Mouse (Mus musculus) testis, postnatal 14 days (tissue): ENCODE results near the gene 2200002D01Rik.
A peak's percentile ranks its signal among the peaks of the same experiment; 100 is the strongest.
"Not testable (repeated sequence)": the region's sequence is repeated elsewhere in the genome, so short reads cannot be mapped to it uniquely, and the experiment has no call there.

Experiments used
- DNase-seq: peaks from one replicate; pipeline ENCODE4 v3.0.0; 2021; ENCODE audit warnings: low spot score

Gene 2200002D01Rik

GRCm38 (mm10) chr7:29236593-29236992 is 11.7 kb downstream of the 2200002D01Rik start:
- DNase-seq: no peak

GRCm38 (mm10) chr7:29234661-29235060 is 13.6 kb downstream of the 2200002D01Rik start:
- no peak for DNase-seq

- DNase-seq: peak; percentile 70
Observed at GRCm38 (mm10) chr7:29233745-29234144, 14.5 kb downstream of the 2200002D01Rik start.

- no peak for DNase-seq
Observed at GRCm38 (mm10) chr7:29232247-29233013, 15.8 kb downstream of the 2200002D01Rik start, which contains the start of gene Kcnk6. TSS of gene Kcnk6 (minus strand) at chr7:29232515.

- DNase-seq: no peak
Observed at GRCm38 (mm10) chr7:29231517-29231916, 16.7 kb downstream of the 2200002D01Rik start.

GRCm38 (mm10) chr7:29230560-29230959 is 17.7 kb downstream of the 2200002D01Rik start:
- DNase-seq: no peak

- DNase-seq: peak; percentile 2
Observed at GRCm38 (mm10) chr7:29228202-29228601, 20.1 kb downstream of the 2200002D01Rik start.

- DNase-seq: no peak
Observed at GRCm38 (mm10) chr7:29225520-29225919, 22.7 kb downstream of the 2200002D01Rik start.

- DNase-seq: no peak
Observed at GRCm38 (mm10) chr7:29224756-29225394, 23.4 kb downstream of the 2200002D01Rik start.

- DNase-seq: peak; percentile 84
Observed at GRCm38 (mm10) chr7:29214846-29215245, 33.4 kb downstream of the 2200002D01Rik start.

GRCm38 (mm10) chr7:29214236-29214635 is 34.0 kb downstream of the 2200002D01Rik start:
- no peak for DNase-seq

- peak; percentile 89 for DNase-seq
Observed at GRCm38 (mm10) chr7:29213675-29214082, 34.6 kb downstream of the 2200002D01Rik start, which contains the start of gene Catsperg1. TSS of gene Catsperg1 (minus strand) at chr7:29214035.

- DNase-seq: not testable (repeated sequence)
Observed at GRCm38 (mm10) chr7:29212775-29213560, 35.3 kb downstream of the 2200002D01Rik start.

- peak; percentile 88 for DNase-seq
Observed at GRCm38 (mm10) chr7:29212199-29212765, 36.0 kb downstream of the 2200002D01Rik start.

GRCm38 (mm10) chr7:29211415-29212198 is 36.7 kb downstream of the 2200002D01Rik start:
- peak; percentile 91 for DNase-seq

- DNase-seq: peak; percentile 79
Observed at GRCm38 (mm10) chr7:29211013-29211412, 37.3 kb downstream of the 2200002D01Rik start.

- no peak for DNase-seq
Observed at GRCm38 (mm10) chr7:29202577-29202976, 45.7 kb downstream of the 2200002D01Rik start.
